Mouse (Mus musculus) CD4-positive, CD25-positive, alpha-beta regulatory T cell, adult 4 months (primary cell): Measurements from ENCODE around the gene Gm10282. TPM values are rescaled to one million over a fixed set of nuclear protein-coding genes. Genes with fewer than 3 reads are reported as not detected.

ENCODE experiments used
- ATAC-seq: one replicate; pipeline ENCODE4 v1.8.0; 2017
- polyA plus RNA-seq, 2 experiments: library from polyadenylated mRNA; unstranded; fragments of 100-300 nt; shearing (Covaris generic); gene quantifications; one replicate each; pipeline ENCODE4 v1.2.1; 2017

Gm10282 gene
- polyA plus RNA-seq, 2 experiments from 2014 or later: 7.1 to 12.4 TPM

DNA sequence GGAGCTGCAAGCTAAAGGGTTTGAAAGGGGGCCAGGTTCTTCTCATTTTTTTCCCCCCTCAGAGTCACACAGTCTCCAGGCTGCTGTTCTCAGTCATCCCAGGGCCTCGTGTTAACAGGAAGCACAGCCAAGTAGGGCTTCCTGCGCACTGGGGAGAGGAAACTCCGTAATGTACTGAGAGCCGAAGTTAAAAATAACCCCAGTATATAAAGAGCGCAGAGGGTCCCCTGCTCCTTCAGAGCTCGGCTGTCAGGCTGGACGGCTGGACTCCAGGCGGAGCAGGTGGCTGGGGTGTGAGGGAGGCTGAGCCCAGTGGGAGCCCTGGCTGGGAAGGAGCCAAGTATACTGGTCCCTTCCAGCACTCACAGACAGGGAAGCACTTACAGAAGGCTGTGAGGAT is 9.4 kb downstream of the Gm10282 start:
- ATAC-seq: peak; percentile 96

DNA sequence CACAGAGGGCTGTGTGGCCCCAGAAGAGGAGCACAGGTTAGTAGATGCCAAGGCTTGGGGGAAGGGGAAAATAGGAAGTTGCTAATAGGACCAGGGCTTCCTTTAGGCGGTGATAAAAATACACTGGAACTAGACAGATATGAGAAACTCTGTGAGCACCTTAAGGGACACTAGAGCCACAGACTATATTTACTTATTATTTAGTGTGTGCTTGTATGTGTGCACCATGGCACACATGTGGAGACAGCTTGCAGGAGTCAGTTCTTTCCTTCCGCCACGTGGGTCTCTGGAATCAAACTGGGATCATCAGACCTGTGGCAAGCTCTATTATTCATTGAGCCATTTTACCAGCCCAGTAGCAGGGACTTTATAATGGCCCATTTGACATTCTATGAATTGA is 9.9 kb downstream of the Gm10282 start:
- ATAC-seq: no peak

DNA sequence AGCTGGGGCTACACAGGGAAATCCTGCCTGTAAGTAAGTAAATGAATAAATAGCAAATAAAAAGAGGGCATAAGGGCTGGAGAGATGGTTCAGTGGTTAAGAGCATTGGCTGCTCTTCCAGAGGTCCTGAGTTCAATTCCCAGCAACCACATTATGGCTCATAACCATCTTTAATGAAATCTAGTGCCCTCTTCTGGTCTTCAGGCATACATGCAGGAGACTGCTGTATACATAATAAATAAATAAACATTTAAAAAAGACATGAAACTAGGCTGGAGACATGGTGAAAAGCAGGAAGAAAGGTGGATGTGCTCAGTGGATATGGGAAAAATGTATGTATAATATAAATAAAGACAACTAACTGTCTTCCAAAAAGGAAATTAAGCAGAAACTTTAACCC is 11.8 kb downstream of the Gm10282 start:
- ATAC-seq: no peak

DNA sequence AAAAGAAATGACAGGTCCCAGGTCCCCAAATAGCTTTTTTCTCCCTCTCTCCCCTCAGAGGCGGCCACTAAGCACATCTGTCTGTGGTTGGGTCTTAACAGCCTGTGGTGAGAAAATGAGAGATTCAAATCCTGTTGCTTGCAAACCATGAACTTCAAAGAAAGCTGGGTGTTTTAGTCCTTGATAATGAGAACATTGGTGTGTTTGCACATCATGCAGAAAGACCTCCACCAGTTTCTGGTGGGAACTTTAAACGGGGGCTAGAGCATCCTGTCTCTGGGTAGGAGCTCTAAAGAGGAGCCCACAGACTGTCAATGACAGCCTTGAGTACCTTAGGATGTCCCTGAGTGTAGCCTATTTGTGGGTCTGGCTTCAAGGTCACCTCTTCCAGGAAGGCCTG is 14.0 kb downstream of the Gm10282 start:
- ATAC-seq: peak; percentile 40

DNA sequence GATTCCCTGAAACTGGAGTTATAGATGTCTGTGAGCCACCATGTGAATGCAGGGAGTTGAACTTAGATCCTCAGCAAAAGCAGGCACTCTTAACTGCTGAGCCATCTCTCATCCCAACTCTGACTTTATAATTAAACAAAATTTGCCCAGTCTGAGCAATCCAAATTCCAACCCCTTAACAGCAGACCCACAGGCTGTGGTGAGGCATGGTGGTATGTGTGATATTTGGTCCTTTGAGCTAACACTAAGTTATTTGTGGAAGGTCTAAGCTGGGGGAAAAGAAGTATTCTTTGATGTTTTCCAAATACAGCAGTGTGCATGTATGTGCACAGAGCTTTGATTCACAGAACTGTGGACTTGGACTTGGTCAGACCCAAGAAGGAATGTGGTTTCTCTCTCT is 16.0 kb downstream of the Gm10282 start:
- no peak for ATAC-seq

DNA sequence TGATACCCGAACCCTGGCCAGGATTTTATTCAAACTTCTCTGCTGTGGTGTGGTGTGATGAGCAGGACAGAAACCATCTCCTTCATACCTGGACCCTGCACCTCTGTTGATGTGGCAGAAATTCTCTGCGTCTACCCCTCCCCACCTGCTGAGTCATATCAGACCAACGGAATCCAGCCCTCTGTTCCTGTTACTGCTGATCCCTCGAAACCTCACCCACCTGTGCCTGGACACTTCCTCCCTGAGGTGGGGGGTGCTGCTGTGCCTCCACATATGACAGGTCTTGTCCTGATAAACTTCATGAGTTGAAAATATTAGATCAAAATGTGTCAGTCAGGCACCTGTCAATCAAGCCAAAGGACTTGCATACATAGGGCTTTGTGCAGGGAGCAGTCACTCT is 19.8 kb downstream of the Gm10282 start:
- ATAC-seq: peak; percentile 45

DNA sequence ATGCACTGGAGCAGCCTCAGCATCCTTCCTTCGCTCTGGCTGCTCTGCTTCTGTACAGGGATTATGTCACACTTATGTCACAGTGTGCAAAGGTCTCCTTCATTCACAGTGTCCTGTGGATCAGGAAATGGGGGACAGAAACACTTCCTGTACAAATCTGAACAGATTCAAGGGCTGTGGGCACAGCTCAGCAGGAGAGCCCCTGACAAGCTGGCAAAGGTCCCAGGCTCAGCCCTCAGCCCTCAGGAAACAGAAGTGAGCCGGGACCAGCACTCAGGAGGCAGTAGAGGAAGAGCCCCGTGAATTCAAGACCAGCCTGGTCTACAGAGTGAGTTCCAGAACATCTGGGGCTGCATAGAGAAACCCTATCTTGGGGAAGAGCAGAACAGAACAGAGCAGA is 23.4 kb downstream of the Gm10282 start:
- ATAC-seq: peak; percentile 3

DNA sequence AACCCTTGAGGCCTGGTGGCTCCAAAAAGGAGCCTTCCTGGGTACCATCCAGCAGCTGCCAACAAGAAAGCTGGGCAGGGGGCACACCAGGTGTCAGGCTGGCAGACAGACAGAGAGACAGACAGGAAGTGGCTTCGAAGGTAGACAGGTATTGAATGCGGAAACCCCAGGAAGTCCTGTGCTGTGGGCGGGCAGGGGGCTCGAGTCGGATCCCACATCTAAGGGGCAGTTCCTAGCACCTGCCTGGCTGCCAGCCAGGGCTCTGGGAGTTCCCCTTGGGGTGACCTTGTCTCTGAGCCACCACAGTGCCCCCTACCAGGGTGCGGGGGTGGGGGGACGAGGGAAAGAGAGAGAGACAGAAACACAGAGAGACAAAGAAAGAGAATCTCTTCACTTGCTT is 25.9 kb downstream of the Gm10282 start:
- ATAC-seq: peak; percentile 88

DNA sequence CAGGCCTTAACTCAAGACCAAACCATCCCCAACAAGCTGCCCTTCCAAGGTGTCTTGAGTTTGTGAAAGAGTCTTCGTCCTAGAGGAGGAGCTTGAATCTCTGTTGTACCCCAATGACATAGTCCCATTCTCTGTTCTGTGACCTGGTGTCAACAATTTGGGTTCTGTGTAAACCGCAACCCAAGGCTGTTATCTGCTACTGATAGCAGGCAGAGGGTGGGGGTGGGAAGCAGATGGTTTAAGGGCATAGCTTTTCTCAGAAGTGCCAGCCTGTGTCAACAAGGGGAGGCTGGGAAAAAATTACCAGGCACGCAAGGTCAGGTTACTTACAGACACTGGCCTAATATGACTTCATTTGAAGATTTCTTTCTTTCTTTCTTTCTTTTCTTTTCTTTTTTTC is 27.8 kb downstream of the Gm10282 start:
- peak; percentile 44 for ATAC-seq

DNA sequence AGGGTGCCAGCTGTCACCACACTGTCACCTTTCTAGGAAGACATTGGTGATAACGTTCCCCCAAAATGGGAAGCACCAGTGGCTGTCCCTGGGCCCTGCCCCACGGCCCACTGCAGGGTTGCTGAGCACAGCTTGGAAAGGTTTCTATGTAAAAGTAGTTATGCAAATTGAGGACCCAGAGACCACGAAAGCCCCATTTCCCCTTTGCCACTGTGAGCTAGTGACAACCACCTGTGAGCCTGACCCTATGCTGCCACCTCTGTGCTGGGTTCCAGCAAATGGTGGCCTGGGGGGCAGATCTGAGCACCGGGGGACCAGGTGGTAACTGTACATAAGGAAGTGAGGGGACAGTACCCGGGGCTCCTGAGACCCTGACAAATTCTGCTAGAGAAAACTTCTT is 31.3 kb downstream of the Gm10282 start:
- no peak for ATAC-seq

DNA sequence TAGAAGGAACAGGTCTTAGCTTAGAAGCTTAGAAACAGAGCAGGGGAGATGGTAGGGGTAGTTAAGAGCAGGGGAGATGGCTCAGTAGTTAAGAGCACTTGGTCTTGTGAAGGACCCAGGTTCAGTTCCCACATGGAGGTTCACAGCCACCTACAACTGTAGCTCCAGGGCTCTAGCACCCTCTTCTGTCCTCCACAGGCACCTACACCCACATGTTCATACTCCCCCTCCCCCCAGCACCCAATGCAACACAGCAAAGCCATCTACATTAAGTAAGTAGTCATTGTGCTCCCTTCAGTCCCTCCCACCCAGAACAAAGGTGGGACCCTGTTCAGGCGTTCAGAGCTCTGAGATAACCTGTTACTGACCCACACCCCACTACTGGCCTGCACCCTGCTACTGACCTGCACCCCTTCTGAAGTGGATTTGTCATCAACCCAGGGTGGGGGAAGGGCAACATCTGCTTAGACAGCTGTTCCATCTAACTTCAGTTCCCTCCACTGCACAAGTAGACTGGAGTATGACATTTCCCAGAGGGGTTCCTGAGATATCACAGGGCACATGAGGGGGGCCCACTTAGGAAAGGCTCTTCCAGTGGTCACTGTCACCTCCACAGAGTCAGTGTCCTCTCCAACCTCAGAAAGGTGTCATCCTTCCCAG is 31.8 kb downstream of the Gm10282 start:
- no peak for ATAC-seq

DNA sequence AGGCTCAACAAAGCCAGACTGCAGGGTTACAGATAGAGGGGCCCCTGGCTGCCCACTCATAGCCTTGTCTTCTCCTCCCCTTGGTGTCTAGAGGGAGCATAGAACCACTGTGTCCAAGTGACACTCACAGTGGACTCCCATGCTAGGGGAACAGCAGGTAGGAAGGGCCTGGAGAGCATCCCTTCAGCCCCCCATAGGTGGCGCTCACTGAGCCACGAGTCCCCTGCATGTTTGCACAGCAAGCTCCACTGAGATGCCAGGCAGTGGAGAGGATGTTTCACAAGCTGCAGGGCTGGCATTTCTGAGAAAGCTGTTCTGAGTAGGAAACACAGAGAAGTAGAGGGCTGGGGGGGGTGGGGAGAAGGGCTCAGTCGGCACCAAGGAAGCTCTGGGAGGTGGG is 32.7 kb downstream of the Gm10282 start:
- ATAC-seq: peak; percentile 74

DNA sequence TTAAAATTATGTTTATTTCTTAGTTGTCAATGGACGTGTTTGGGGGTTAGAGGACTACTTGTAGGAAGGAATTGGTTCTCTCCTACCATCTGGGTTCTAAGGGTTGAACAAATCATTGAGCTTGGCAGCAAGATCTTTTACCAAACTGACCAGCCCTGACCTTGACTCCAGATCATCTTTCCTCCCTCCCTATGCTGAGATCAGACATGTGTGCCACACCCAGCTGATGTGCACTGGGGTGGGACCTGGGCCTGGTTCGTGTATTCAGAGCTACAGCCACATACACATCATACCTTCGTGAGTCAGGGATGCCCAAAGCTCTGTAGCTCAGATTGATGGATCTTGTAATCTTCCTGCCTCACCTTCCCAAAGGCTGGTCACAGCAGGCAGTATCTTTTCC is 33.4 kb downstream of the Gm10282 start:
- ATAC-seq: no peak

DNA sequence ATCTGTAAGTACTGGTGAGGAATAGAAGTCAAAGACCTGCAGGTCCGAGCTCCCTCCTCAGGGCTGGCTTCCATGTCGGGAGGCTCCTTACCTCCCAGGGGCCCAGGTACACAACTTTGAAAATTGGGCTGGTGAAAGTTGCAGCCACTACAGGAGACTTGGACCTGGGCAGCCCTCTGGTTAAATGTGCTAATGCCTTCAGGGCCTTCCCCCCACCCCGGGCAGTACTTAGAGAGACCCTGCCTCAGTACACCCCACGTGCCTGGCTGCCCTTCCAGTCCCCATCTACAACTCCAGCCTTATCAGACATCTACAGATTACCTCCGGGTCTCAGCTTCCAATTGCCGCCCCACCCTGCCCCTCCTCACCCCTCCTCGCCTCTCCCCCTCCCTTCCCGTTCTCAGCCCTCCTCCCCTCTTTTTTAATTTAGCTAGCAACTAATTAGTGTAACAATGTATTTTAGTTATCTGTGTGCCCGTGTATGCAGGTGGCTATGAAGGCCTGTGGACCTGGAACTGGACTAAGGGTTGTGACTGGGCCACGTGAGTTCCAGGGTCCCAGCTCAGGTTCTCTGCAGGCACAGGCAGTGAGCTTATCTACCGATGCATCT is 33.9 kb downstream of the Gm10282 start:
- no peak for ATAC-seq

DNA sequence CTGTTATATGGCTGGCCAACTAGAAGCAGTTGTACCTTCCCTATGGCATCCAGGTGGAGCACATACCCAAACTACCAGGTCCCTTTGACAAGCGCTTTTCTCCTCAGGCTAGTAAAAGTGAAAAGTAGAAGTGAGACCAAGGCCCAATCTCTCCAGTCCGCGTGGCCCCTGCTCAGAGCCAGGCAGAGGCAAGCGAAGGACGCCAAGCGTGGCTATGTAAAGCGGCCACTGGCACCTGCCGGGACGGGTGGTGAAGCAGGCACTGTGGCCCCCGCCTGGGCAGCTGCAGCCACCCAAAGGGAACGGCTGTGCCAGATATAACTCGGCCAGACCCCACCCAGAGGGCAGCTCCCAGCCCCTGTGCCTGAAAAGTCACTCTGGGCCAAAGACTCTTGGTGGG is 34.5 kb downstream of the Gm10282 start:
- no peak for ATAC-seq

DNA sequence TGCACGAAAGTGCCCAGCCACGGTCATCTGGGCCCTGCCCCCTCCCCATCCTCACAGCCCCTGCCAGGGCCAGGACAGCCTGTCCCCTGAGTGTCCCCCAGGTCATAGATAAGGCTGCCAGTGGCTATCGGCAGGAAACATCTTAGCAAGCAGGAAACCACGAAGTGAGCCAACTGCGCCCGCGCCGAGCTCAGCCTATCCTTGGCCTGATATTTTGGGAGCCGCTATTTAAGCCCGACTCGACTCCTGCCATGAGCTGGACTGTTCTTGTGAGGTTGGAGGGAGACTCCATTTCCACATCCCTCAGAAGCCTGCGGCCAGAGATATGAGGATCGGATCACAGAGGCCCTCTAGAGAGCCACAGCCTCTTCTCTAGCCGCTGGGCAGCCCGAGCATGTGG is 36.7 kb downstream of the Gm10282 start:
- no peak for ATAC-seq

DNA sequence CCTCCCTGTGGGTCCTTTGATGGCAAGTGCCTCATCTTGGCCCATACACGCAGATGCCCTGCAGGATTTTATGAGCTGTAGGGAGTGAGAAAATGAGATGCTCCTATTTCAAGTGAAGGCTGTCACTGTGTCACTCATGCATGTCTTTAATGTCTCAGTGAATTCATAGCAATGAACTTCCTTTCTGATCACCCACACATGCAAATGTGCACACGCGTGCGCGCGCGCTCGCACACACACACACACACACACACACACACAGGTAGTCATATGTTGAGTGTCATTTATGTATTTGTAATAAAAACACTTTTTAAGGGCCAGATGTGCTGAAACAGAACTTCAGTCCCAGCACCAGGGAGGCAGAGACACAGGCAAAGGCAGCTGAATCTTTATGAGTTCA is 38.0 kb downstream of the Gm10282 start:
- no peak for ATAC-seq

DNA sequence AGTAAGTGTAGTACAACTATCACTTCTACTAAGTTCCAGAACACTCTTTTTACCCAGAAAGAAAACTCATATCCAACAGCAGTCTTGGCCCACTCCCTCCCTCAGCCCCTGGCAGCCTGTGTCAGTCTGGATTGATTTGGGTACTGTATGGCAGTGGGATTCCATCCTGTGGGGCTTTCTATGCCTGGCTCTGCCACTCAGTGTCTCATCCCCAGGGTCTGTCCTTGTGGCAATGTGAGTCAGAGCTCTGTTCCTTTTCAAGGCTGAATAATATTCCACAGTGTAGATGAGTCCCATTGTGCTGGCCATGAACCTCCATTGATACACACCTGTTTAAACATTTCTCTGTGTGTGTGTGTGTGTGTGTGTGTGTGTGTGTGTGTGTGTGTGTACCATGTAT is 38.4 kb downstream of the Gm10282 start:
- no peak for ATAC-seq

DNA sequence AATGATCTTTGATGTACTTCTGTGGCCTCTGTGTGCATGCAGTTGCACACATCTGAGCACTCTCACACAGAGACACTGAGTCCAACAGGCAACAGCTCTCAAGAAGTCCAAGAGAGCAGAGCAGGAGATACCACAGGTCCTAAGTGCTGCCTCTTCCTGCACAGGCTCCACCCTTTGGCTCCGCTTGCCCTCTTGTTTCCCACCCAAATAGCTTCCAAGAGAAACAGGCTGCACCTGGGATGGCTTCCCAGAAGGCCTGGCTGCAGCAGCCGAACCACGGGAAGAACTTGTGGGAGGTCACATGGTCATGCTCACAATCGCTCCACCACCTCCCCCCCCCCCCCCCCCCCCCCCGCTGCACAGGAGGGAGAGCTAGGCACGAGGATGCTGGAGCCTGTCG is 39.7 kb downstream of the Gm10282 start:
- no peak for ATAC-seq

DNA sequence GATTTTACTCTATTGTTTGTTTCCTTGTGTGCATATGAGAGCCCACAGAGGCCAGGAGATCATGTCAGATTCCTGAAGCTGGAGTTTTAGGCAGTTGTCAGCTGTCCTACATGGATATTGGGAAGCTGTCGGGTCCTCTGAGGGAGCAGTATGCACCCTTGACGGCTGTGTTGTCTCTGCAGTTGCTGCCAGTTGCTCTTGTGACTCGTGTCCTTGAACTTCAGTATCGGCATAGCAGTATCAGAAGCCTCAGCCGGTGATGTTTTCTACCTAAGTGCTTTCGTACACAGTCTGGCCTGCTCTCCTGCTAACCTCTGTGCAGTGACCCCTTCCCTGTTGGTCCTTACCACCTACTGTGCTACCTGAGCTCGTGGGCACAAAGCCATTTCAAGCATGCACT is 41.6 kb downstream of the Gm10282 start:
- no peak for ATAC-seq

DNA sequence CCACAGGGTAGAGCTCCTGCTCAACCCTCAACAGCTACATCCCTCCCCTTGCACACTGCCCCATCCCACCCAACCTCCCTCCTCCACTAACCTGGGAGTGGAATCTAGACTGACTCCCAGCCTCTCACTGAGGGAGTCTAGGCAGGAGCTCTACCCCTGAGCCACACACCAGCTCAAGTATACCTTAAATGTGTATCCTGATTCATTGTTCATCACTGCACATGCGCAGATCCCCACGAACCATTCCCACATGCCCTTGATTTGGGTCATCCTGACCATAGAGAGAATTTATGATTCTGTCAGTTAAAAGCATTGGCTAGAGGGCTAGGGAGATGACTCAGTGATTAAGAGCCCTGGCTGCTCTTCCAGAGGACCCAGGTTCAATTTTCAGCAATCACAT is 42.3 kb downstream of the Gm10282 start:
- no peak for ATAC-seq

DNA sequence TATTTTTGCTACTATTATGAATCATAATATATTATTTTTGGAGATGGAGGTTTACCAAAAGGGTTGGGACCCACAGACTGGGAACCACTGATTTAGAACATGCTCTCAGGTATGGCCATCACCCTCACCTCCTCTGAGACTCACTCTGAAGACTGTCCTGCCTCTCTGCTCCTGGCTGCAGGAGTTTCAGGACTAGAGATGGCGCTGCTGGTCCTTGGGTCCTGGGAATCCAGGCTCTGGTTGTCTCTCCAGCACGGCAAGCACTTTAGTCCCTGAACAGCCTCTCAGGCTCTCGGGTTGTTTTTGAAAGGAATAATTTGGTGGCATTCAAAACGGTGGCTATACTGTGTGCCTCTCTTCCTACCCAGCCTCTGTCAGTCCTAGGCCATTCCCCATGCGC is 43.2 kb downstream of the Gm10282 start:
- no peak for ATAC-seq

DNA sequence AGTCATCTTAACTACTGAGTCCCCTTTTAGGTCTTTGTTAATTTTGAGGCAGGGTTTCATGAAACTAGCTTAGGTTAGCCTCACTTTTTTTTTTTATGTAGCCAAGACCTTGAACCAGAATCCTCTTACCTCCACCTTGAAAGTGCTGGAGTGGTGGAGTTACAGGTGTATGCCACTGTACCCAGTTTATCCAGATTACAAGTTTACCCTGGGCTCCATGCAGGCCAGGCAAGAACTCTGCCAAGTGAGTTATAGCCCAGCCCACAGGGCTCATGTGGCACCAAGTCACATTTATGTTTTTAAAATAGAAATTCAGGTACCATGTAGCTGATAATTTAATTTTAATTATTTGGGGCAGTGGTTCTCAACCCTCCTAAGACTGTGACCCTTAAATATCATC is 43.6 kb downstream of the Gm10282 start:
- no peak for ATAC-seq

DNA sequence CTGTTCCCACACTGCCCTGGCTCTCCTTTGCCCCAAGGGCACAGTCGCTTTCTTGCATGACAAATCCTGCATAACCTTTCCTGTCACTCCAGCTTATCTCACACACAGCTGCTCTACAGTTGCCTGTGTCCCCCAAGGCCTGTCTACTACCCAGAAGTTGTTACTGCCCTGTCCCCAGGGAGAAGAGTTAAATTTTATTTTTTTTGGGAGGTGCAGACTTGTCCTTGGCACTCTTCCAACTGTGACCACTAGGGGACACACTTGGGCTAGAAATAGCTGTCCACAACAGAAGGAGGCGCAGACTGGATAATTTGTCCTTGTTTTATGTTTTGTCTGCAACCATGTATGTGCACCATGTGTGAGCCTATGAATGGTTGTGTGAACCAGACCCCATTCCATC is 44.0 kb downstream of the Gm10282 start:
- ATAC-seq: peak; percentile 78

DNA sequence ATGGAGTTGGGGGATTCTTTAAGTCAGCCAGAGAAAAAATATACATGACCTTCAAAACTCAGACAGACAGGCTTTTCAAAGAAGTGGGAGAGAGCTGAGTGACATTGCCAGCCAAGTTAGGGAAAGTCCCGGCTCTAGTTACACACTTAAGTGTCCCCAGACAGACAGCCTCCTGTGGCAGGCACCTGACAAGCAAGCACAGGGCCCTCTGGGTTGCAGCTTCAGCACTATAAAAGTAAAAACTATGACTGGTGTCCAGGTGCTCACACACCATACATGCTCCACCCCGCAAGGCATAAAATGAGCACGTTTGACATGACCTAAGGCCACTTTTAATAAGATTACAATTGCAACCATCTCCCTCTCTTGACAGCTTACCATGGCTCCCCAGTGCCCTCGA is 44.5 kb downstream of the Gm10282 start:
- peak; percentile 86 for ATAC-seq
